Mouse (Mus musculus): Measurements from ENCODE around the gene Ccn5.

DNA sequence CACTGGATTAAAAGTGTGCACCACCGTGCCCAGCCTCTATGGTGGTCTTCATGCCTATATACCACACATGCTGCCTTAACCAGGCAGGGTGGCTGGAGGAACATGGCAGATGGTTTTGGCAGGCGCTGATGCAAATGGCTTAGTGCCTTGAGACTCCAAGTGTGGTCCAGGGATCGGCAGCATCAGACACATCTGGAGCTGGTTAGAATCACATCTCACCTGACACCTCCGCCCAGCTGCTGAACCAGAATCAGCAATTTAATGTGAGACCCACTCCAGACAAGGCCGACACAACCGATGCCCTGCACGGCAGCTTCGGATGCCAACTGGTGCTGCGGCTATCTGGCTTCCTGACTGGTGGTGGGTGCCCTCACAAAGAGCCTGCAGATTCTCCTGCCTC, 45.4 kb downstream of the Ccn5 start:
- TF ChIP-seq POLR2A (IDR thresholded peaks at IDR 0.05; ENCODE audit: control insufficient read depth in 1 of 2, insufficient read depth in 1 of 2, low read depth in 1 of 2, low read length in 2 of 2, poor library complexity in 1 of 2) (no peak), MAX (IDR thresholded peaks at IDR 0.05; ENCODE audit: low read length) (no peak), TBP (IDR thresholded peaks at IDR 0.05; ENCODE audit: low read depth, low read length) (no peak), HCFC1 (IDR thresholded peaks at IDR 0.05; ENCODE audit: low read depth, low read length) (no peak), CTCF (IDR thresholded peaks at IDR 0.05 in 2 of 3, conservative IDR thresholded peaks at IDR 0.05 in 1 of 3; ENCODE audit: control insufficient read depth in 1 of 3, insufficient read depth in 1 of 3, low read depth in 2 of 3, low read length in 3 of 3, poor library complexity in 1 of 3, severe bottlenecking in 1 of 3) (no peak), ETS1 (IDR thresholded peaks at IDR 0.05; ENCODE audit: low read depth, low read length) (no peak), NRF1 (IDR thresholded peaks at IDR 0.05; ENCODE audit: insufficient read depth, low read depth, low read length, poor library complexity, severe bottlenecking) (no peak), CHD1 (IDR thresholded peaks at IDR 0.05; ENCODE audit: low read depth, low read length) (no peak), EP300 (IDR thresholded peaks at IDR 0.05; ENCODE audit: low read depth in 1 of 2, low read length in 2 of 2) (no peak), SIN3A (IDR thresholded peaks at IDR 0.05; ENCODE audit: low read length) (no peak), ZNF384 (IDR thresholded peaks at IDR 0.05; ENCODE audit: low read depth, low read length) (no peak), RCOR1 (IDR thresholded peaks at IDR 0.05; ENCODE audit: low read depth, low read length) (no peak), BHLHE40 (IDR thresholded peaks at IDR 0.05; ENCODE audit: borderline replicate concordance, low read depth, low read length) (no peak)
